Mouse (Mus musculus) olfactory bulb, adult 2 months (tissue): ENCODE measurements around the gene Syt16. TPM values are rescaled to one million over a fixed set of nuclear protein-coding genes. Genes with fewer than 3 reads are reported as not detected.

ENCODE experiments used
- H3K27ac ChIP-seq: fragments of 200-500 bp; 2 replicates; pipeline ENCODE4 v1.5.1; 2012; ENCODE audit warnings: low read depth, low read length; ENCODE audit not compliant: insufficient read depth
- H3K4me1 ChIP-seq: fragments of 200-500 bp; 2 replicates; pipeline ENCODE4 v1.6.1; 2012; ENCODE audit warnings: low read length; ENCODE audit not compliant: control insufficient read depth, insufficient read depth
- H3K4me3 ChIP-seq: fragments of 200-500 bp; 2 replicates; pipeline ENCODE4 v1.5.1; 2012; ENCODE audit warnings: mild to moderate bottlenecking, low read depth, low read length, moderate library complexity; ENCODE audit not compliant: insufficient read depth
- CTCF ChIP-seq: fragments of 200-500 bp; IDR thresholded peaks from 2 replicates; pipeline ENCODE4 v1.5.1; 2012; ENCODE audit warnings: low read depth, mild to moderate bottlenecking, low read length, moderate library complexity; ENCODE audit not compliant: insufficient read depth
- POLR2A ChIP-seq: fragments of 200-500 bp; IDR thresholded peaks from 2 replicates; pipeline ENCODE4 v1.6.1; 2012; ENCODE audit warnings: mild to moderate bottlenecking, low read depth, low read length, moderate library complexity; ENCODE audit not compliant: insufficient read depth
- WGBS: fragments of 180-500 bp; shearing (Covaris S2); methylation state at CpG from one replicate; pipeline ENCODE4 v1.1.7; 2018; 5-methylcytosine and 5-hydroxymethylcytosine counted together
- polyA plus RNA-seq: library from polyadenylated mRNA; stranded (reverse); fragments of >200 nt; gene quantifications from 2 replicates; pipeline ENCODE4 v1.2.4, GENCODE M21; 2012; ENCODE audit warnings: low replicate concordance; ENCODE audit not compliant: missing spikeins, insufficient read depth, insufficient read length

Syt16 gene
- polyA plus RNA-seq, 1 experiment, result not detected

GRCm38 (mm10) chr12:74087086-74087485, 89.6 kb downstream of the Syt16 start:
- TF ChIP-seq CTCF (no peak), POLR2A (no peak)
- WGBS, result 88% methylated on average over 8 of the region's 8 CpGs
- Histone ChIP-seq H3K4me3 (no peak overlapping the region), H3K4me1 (peaks cover 3% of the 10 kb centered on the region), H3K27ac (no peak overlapping the region)

DNA sequence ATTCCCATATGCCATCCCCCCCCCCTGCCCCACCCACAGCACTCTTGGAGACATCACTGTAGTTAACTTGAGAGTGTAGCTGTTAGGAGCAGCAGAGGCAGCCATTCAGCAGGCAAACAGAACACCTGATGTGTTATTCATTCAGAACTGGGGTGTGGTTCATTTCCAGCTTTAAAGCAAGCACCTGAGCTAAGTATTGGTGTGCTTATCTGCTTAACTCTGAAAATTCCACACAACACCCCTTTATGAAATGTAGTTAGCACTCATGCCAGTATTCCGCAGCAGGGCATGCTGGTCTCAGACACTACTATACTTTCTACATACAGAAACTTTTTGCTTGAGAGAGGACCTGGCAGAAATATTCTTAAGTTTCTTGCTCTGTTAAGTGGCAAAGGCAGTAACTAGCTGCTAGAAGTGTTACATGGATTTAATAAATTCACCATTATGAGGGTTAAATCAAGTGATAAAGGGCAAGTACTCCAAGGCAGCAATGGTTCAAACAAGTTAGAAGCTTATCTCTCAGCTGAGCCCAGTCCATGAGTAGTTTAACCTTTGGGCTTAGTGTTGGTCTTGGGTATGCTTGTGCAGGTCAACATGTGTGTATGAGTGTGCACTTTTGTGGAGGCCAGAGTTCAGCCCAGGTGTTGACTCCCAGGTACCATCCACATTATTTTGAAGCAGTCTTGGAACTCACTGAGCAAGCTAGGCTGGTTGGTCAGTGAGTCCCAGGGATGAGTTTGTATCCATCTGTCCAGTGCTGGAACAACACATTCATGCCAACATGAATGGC, 92.1 kb downstream of the Syt16 start:
- TF ChIP-seq POLR2A, result no peak
- TF ChIP-seq CTCF, result no peak
- Histone ChIP-seq H3K4me1 (peaks cover 9% of the 10 kb centered on the region), H3K27ac (no peak overlapping the region), H3K4me3 (no peak overlapping the region)
- WGBS, result 100% methylated on average over 1 of the region's 1 CpGs

DNA sequence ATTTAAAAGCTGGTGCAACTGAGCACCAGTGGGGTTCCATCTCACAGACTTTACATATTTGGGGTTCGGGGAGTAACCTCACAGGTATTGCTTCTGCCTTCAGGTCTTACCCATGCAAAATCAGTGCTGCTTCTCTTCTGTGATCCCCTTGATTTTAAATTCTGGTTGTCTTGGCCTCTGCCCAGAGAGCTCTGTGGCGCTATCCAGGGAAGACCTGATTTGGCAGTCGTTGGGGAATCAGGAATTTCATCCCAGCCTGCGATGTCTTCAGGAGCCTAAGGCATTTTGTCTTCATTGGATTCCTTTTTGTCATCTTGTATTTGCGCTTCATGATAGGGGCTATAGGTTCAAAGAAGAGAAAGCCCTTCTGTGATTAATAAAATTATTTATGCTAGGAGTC, 95.1 kb downstream of the Syt16 start:
- WGBS, result 40% methylated on average over 5 of the region's 5 CpGs
- H3K4me3 ChIP-seq, result no peak overlapping the region
- no peak for TF ChIP-seq POLR2A
- peaks cover 9% of the 10 kb centered on the region for H3K4me1 ChIP-seq
- H3K27ac ChIP-seq, result no peak overlapping the region

GRCm38 (mm10) chr12:74093110-74093509, 95.6 kb downstream of the Syt16 start:
- Histone ChIP-seq H3K4me1 (peaks cover 9% of the 10 kb centered on the region), H3K27ac (no peak overlapping the region), H3K4me3 (no peak overlapping the region)
- 74% methylated on average over 8 of the region's 8 CpGs for WGBS
- no peak for TF ChIP-seq POLR2A
- no peak for TF ChIP-seq CTCF

GRCm38 (mm10) chr12:74094701-74095100, 97.2 kb downstream of the Syt16 start:
- no peak for TF ChIP-seq CTCF
- TF ChIP-seq POLR2A, result no peak
- Histone ChIP-seq H3K4me1 (peaks cover 15% of the 10 kb centered on the region), H3K4me3 (no peak overlapping the region), H3K27ac (no peak overlapping the region)
- WGBS, result 92% methylated on average over 5 of the region's 5 CpGs

- Histone ChIP-seq H3K27ac (no peak overlapping the region), H3K4me1 (peaks cover 7% of the 10 kb centered on the region), H3K4me3 (no peak overlapping the region)
- TF ChIP-seq POLR2A (no peak), CTCF (no peak)
- WGBS, result 35% methylated on average over 8 of the region's 8 CpGs
These were observed 101.3 kb downstream of the Syt16 start for GRCm38 (mm10) chr12:74098572-74099290.

GRCm38 (mm10) chr12:74105811-74106513, 108.5 kb downstream of the Syt16 start:
- Histone ChIP-seq H3K27ac (no peak overlapping the region), H3K4me3 (no peak overlapping the region), H3K4me1 (peaks cover 10% of the 10 kb centered on the region)
- WGBS, result 88% methylated on average over 6 of the region's 6 CpGs
- TF ChIP-seq CTCF (no peak), POLR2A (no peak)

DNA sequence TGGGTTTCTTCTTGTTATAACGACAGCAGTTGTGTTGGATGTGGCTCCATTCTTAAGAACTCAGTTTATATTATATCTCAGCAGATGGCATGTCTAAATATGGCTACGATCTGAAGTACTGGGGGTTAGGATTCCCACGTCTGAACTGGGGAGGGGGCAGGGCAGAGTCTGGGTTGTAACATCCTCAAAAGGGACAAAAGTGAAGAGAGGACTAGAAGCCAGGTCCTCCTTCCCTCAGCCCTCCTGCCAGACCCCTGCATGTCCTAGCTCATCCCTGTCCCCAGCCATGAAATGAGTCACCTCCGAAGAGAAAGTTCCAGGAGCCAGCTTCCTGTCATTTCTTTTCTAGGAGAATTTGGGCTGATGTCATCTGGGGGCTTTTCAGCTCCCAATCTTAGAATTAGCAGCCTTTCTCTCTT, 111.2 kb downstream of the Syt16 start:
- Histone ChIP-seq H3K4me1 (peaks cover 12% of the 10 kb centered on the region), H3K27ac (no peak overlapping the region), H3K4me3 (no peak overlapping the region)
- no peak for TF ChIP-seq POLR2A
- no peak for TF ChIP-seq CTCF
- WGBS, result 43% methylated on average over 4 of the region's 4 CpGs
